Mouse (Mus musculus) embryonic fibroblast, embryonic 13.5 days (primary cell): ENCODE measurements around the gene Fancd2.

Source experiments
- CTCF ChIP-seq: IDR thresholded peaks from 2 replicates; pipeline ENCODE4 v1.5.1; 2011; ENCODE audit warnings: mild to moderate bottlenecking, control low read depth, low read length, moderate library complexity, borderline replicate concordance; ENCODE audit not compliant: insufficient read depth
- POLR2A ChIP-seq: IDR thresholded peaks from 2 replicates; pipeline ENCODE4 v1.6.1; 2011; ENCODE audit warnings: low read depth, mild to moderate bottlenecking, control low read depth, low read length, moderate library complexity

GRCm38 (mm10) chr6:113495071-113495675 is 36.3 kb upstream of the Fancd2 start:
- TF ChIP-seq POLR2A: no peak
- no peak for TF ChIP-seq CTCF
